Mouse (Mus musculus): ENCODE data around the gene Mylk2.

Mylk2 gene

GRCm38 (mm10) chr2:152951065-152951849 is 40.1 kb downstream of the Mylk2 start, which contains the start of gene Dusp15:
Gene Dusp15, minus strand, starts transcription at chr2:152951698.
- POLR2A ChIA-PET, result interaction anchor here in 2 of 4 experiments (0.6 to 1.3 kb wide), 8 partner anchors 8 to 673 kb away, joined by 3 read pairs; no protein-coding TSS in a partner anchor
- CTCF ChIA-PET, result interaction anchor here (0.6 to 2.6 kb wide), 11 partner anchors 12 to 980 kb away, joined by 3 to 11 read pairs (median 4); no protein-coding TSS in a partner anchor

- POLR2A ChIA-PET, result interaction anchor here in 2 of 4 experiments (0.6 to 1.3 kb wide), 6 partner anchors 9 to 672 kb away, joined by 3 read pairs; no protein-coding TSS in a partner anchor
- CTCF ChIA-PET, result interaction anchor here in 2 of 4 experiments (0.6 to 2.6 kb wide), 3 partner anchors 12 to 128 kb away, joined by 3 to 8 read pairs (median 4); no protein-coding TSS in a partner anchor
Observed at GRCm38 (mm10) chr2:152951850-152952720, 40.9 kb downstream of the Mylk2 start.

GRCm38 (mm10) chr2:152958116-152958515 is 47.0 kb downstream of the Mylk2 start:
- ChIA-PET POLR2A (interaction anchor here in 2 of 4 experiments (0.5 to 1.2 kb wide), 3 partner anchors 14 to 440 kb away, joined by 3 to 5 read pairs (median 4); no protein-coding TSS in a partner anchor), CTCF (interaction anchor here in 2 of 4 experiments (0.6 to 1.6 kb wide), 6 partner anchors 18 to 849 kb away, joined by 3 to 4 read pairs (median 3); no protein-coding TSS in a partner anchor)

- ChIA-PET POLR2A (no interaction called here), CTCF (no interaction called here)
Observed at GRCm38 (mm10) chr2:152962091-152962793, 51.1 kb downstream of the Mylk2 start, which contains the start of gene Ttll9. Gene Ttll9, plus strand, starts transcription at chr2:152962485.

GRCm38 (mm10) chr2:152965555-152965954 is 54.4 kb downstream of the Mylk2 start:
- ChIA-PET CTCF (no interaction called here), POLR2A (interaction anchor here in 2 of 4 experiments (0.5 to 0.6 kb wide), 2 partner anchors 8 to 381 kb away, joined by 3 to 4 read pairs; no protein-coding TSS in a partner anchor)

All from embryonic stem cell, embryonic (primary cell).